Mouse (Mus musculus) kidney, adult 2 months (tissue): ENCODE results near the gene Klrb1c.
A peak's percentile ranks its signal among the peaks of the same experiment; 100 is the strongest.

Experiments used
- CTCF ChIP-seq: fragments of 200-500 bp; conservative IDR thresholded peaks from 2 replicates; pipeline ENCODE4 v1.5.1; 2011; ENCODE audit warnings: low read depth, mild to moderate bottlenecking, control low read depth, low read length, moderate library complexity, mixed read lengths; ENCODE audit not compliant: insufficient read depth, insufficient read length
- POLR2A ChIP-seq: fragments of 200-500 bp; IDR thresholded peaks from one replicate; pipeline ENCODE4 v1.6.1; 2011; ENCODE audit warnings: low read depth, low read length, control low read depth

DNA sequence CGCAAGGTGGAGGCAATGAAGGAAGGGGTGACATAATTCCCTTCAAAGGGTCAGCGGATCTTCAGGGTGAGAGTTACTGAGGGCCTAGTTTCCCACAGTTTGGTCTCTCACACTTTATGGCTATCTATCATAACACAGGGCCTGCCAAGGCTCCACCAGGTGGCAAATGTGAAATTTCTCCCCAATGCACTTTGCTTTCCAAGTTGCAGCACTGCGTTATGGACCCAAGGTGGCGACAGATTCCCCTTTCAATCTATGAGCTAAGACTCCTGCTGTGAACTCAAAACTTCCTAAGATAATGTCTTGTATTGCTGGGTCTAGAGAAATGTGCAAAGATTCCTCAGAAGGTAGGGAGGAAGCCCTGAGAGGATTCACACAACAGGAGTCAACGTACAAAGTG, 19.5 kb upstream of the Klrb1c start:
- peak; percentile 63 for TF ChIP-seq CTCF
- TF ChIP-seq POLR2A, result no peak
